Mouse (Mus musculus): ENCODE data around the gene Ezh2. TPM values are rescaled to one million over a fixed set of nuclear protein-coding genes. Genes with fewer than 3 reads are reported as not detected.
A peak's percentile ranks its signal among the peaks of the same experiment; 100 is the strongest.
"Not testable (repeated sequence)": the region's sequence is repeated elsewhere in the genome, so short reads cannot be mapped to it uniquely, and the experiment has no call there.

Ezh2 gene
- polyA plus RNA-seq, 1 experiment from 2014 or later = 56.8 TPM

GRCm38 (mm10) chr6:47608306-47608705 is 13.2 kb upstream of the Ezh2 start:
- not testable (repeated sequence) for H3K4me3 ChIP-seq (ENCODE audit: low read depth, low read length); H3K4me1 ChIP-seq (ENCODE audit: control insufficient read depth, insufficient read depth, low read length); H3K27ac ChIP-seq (ENCODE audit: low read depth, low read length); H3K27me3 ChIP-seq (ENCODE audit: control insufficient read depth, insufficient read depth, low read length); H3K9me3 ChIP-seq (ENCODE audit: control insufficient read depth, low read length); H3K4me2 ChIP-seq (ENCODE audit: low read depth, low read length); ATAC-seq (ENCODE audit: low read depth); H3K36me3 ChIP-seq (ENCODE audit: control insufficient read depth, insufficient read depth, low read length); H3K9ac ChIP-seq (replicated peaks; ENCODE audit: low read depth, low read length)
- whole genome bisulfite sequencing = 65% methylated on average over 5 of the region's 5 CpGs

DNA sequence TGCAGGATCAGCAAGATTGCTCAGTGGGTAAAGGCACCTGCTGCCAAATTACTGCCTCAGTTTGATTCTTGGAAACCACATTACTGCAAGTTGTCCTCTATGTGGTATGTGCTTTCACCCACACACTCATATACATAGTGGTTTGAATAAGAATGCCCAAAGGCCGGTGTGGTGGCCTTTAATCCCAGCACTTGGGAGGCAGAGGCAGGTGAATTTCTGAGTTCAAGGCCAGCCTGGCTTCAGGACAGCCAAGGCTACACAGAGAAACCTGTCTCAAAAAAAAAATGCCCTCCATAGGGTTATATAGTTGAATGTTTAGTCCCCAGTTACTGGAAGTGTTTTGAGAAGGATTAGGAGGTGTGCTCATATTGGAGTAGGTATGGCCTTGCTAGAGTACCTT is 6.8 kb upstream of the Ezh2 start:
- H3K4me2 ChIP-seq (ENCODE audit: low read depth, low read length) = no peak overlapping the region
- ATAC-seq (ENCODE audit: low read depth) = no peak
- no peaks in the 10 kb centered on the region for H3K27me3 ChIP-seq (ENCODE audit: control insufficient read depth, insufficient read depth, low read length)
- H3K9me3 ChIP-seq (ENCODE audit: control insufficient read depth, low read length) = no peaks in the 10 kb centered on the region
- H3K4me3 ChIP-seq (ENCODE audit: low read depth, low read length) = no peak overlapping the region
- H3K9ac ChIP-seq (replicated peaks; ENCODE audit: low read depth, low read length) = no peak overlapping the region
- no peak overlapping the region for H3K27ac ChIP-seq (ENCODE audit: low read depth, low read length)
- H3K4me1 ChIP-seq (ENCODE audit: control insufficient read depth, insufficient read depth, low read length) = no peaks in the 10 kb centered on the region
- WGBS = 89% methylated on average over 1 of the region's 1 CpGs
- H3K36me3 ChIP-seq (ENCODE audit: control insufficient read depth, insufficient read depth, low read length) = no peaks in the 10 kb centered on the region

GRCm38 (mm10) chr6:47595696-47596095 is 555 bp upstream of the Ezh2 start:
- peak overlapping the region; percentile 99 for H3K4me3 ChIP-seq (ENCODE audit: low read depth, low read length)
- ATAC-seq (ENCODE audit: low read depth) = no peak
- no peaks in the 10 kb centered on the region for H3K36me3 ChIP-seq (ENCODE audit: control insufficient read depth, insufficient read depth, low read length)
- WGBS = 5% methylated on average over 6 of the region's 6 CpGs
- H3K4me2 ChIP-seq (ENCODE audit: low read depth, low read length) = peak overlapping the region; percentile 78
- peak overlapping the region; percentile 99 for H3K27ac ChIP-seq (ENCODE audit: low read depth, low read length)
- H3K27me3 ChIP-seq (ENCODE audit: control insufficient read depth, insufficient read depth, low read length) = no peaks in the 10 kb centered on the region
- H3K9me3 ChIP-seq (ENCODE audit: control insufficient read depth, low read length) = no peaks in the 10 kb centered on the region
- H3K4me1 ChIP-seq (ENCODE audit: control insufficient read depth, insufficient read depth, low read length) = peaks cover 4% of the 10 kb centered on the region; the same call in 1 of the 2 replicates
- peak overlapping the region; percentile 96 for H3K9ac ChIP-seq (replicated peaks; ENCODE audit: low read depth, low read length)

GRCm38 (mm10) chr6:47594141-47594835 is 853 bp downstream of the Ezh2 start:
- peaks cover 4% of the 10 kb centered on the region; the same call in 1 of the 2 replicates for H3K4me1 ChIP-seq (ENCODE audit: control insufficient read depth, insufficient read depth, low read length)
- H3K9ac ChIP-seq (replicated peaks; ENCODE audit: low read depth, low read length) = peak overlapping the region; percentile 96
- WGBS = under 1% methylated on average over 71 of the region's 74 CpGs
- peak overlapping the region; percentile 51 for H3K4me2 ChIP-seq (ENCODE audit: low read depth, low read length)
- no peaks in the 10 kb centered on the region for H3K36me3 ChIP-seq (ENCODE audit: control insufficient read depth, insufficient read depth, low read length)
- no peaks in the 10 kb centered on the region for H3K27me3 ChIP-seq (ENCODE audit: control insufficient read depth, insufficient read depth, low read length)
- H3K9me3 ChIP-seq (ENCODE audit: control insufficient read depth, low read length) = no peaks in the 10 kb centered on the region
- peak overlapping the region; percentile 99 for H3K4me3 ChIP-seq (ENCODE audit: low read depth, low read length)
- ATAC-seq (ENCODE audit: low read depth) = peak; percentile 80
- H3K27ac ChIP-seq (ENCODE audit: low read depth, low read length) = peak overlapping the region; percentile 99

DNA sequence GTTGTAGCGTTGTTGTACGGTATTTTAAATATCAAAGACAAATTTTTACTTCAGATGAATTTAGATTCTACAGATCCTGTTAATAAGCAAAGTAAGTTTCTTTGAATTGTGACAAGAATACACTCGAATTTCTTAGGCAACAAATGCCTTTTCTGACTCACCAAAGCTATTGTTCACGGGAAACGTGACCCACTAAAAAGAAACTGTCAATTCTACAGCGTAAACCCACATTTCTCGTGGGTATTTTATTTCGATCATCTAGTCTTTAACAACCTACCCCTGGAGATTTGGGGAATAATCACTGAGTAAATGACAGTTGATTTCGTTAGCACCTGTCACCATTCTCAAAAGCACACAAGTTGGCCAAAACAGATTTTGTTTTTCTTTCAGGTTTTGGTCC is 1.6 kb downstream of the Ezh2 start:
- ATAC-seq (ENCODE audit: low read depth) = no peak
- H3K27ac ChIP-seq (ENCODE audit: low read depth, low read length) = peak overlapping the region; percentile 99
- peak overlapping the region; percentile 96 for H3K9ac ChIP-seq (replicated peaks; ENCODE audit: low read depth, low read length)
- H3K9me3 ChIP-seq (ENCODE audit: control insufficient read depth, low read length) = no peaks in the 10 kb centered on the region
- H3K4me1 ChIP-seq (ENCODE audit: control insufficient read depth, insufficient read depth, low read length) = peaks cover 4% of the 10 kb centered on the region; the same call in 1 of the 2 replicates
- H3K4me3 ChIP-seq (ENCODE audit: low read depth, low read length) = peak overlapping the region; percentile 99
- no peaks in the 10 kb centered on the region for H3K36me3 ChIP-seq (ENCODE audit: control insufficient read depth, insufficient read depth, low read length)
- 7% methylated on average over 9 of the region's 9 CpGs for WGBS
- H3K27me3 ChIP-seq (ENCODE audit: control insufficient read depth, insufficient read depth, low read length) = no peaks in the 10 kb centered on the region
- H3K4me2 ChIP-seq (ENCODE audit: low read depth, low read length) = peak overlapping the region; percentile 51

GRCm38 (mm10) chr6:47587332-47587731 is 7.8 kb downstream of the Ezh2 start:
- not testable (repeated sequence) for H3K4me1 ChIP-seq (ENCODE audit: control insufficient read depth, insufficient read depth, low read length); H3K27me3 ChIP-seq (ENCODE audit: control insufficient read depth, insufficient read depth, low read length); H3K36me3 ChIP-seq (ENCODE audit: control insufficient read depth, insufficient read depth, low read length); H3K27ac ChIP-seq (ENCODE audit: low read depth, low read length); ATAC-seq (ENCODE audit: low read depth); H3K9me3 ChIP-seq (ENCODE audit: control insufficient read depth, low read length); H3K4me2 ChIP-seq (ENCODE audit: low read depth, low read length); H3K4me3 ChIP-seq (ENCODE audit: low read depth, low read length); H3K9ac ChIP-seq (replicated peaks; ENCODE audit: low read depth, low read length)
- WGBS = 89% methylated on average over 2 of the region's 2 CpGs

- H3K27me3 ChIP-seq (ENCODE audit: control insufficient read depth, insufficient read depth, low read length) = no peaks in the 10 kb centered on the region
- H3K4me3 ChIP-seq (ENCODE audit: low read depth, low read length) = no peak overlapping the region
- no peaks in the 10 kb centered on the region for H3K4me1 ChIP-seq (ENCODE audit: control insufficient read depth, insufficient read depth, low read length)
- peaks cover 16% of the 10 kb centered on the region; the same call in 1 of the 2 replicates for H3K36me3 ChIP-seq (ENCODE audit: control insufficient read depth, insufficient read depth, low read length)
- H3K4me2 ChIP-seq (ENCODE audit: low read depth, low read length) = no peak overlapping the region
- ATAC-seq (ENCODE audit: low read depth) = no peak
- H3K9ac ChIP-seq (replicated peaks; ENCODE audit: low read depth, low read length) = no peak overlapping the region
- H3K27ac ChIP-seq (ENCODE audit: low read depth, low read length) = no peak overlapping the region
- 94% methylated on average over 2 of the region's 2 CpGs for WGBS
- H3K9me3 ChIP-seq (ENCODE audit: control insufficient read depth, low read length) = no peaks in the 10 kb centered on the region
These were observed 22.3 kb downstream of the Ezh2 start for GRCm38 (mm10) chr6:47572887-47573286.

DNA sequence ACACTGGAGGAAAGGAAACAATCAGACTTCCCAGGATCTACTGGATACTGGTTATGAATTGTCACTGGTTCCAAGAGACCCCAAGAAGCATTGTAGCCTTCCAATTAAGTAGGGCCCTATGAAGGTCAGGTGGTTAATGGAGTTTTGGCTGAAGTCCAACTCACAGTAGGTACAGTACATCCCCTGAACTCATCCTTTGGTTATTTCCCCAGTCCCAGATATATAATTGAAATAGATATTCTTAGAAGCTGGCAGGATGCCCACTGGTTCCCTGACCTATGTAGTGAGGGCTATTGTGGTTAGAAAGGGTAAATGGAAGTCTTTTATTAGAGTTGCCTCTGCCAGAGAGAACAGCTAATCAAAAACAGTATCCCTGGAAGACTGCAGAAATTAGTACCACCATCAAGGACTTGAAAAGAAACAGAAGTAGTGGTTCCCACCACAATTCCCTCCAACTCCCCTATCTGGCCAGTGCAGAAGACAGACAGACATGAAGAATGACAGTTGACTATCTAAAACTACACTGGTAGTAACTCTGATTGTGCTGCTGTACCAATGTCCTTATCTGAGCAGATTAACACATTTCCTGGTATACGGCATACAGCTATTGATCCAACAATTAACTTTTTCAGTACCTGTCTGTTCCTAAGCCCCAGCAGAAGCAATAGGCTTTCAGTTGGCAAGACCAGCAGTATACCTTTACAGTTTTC is 29.7 kb downstream of the Ezh2 start:
- no peak overlapping the region for H3K9ac ChIP-seq (replicated peaks; ENCODE audit: low read depth, low read length)
- no peak for ATAC-seq (ENCODE audit: low read depth)
- no peak overlapping the region for H3K4me3 ChIP-seq (ENCODE audit: low read depth, low read length)
- no peak overlapping the region for H3K27ac ChIP-seq (ENCODE audit: low read depth, low read length)
- H3K36me3 ChIP-seq (ENCODE audit: control insufficient read depth, insufficient read depth, low read length) = peaks cover 26% of the 10 kb centered on the region; the same call in 1 of the 2 replicates
- H3K9me3 ChIP-seq (ENCODE audit: control insufficient read depth, low read length) = no peaks in the 10 kb centered on the region
- WGBS = 91% methylated on average over 1 of the region's 1 CpGs
- no peaks in the 10 kb centered on the region for H3K4me1 ChIP-seq (ENCODE audit: control insufficient read depth, insufficient read depth, low read length)
- no peak overlapping the region for H3K4me2 ChIP-seq (ENCODE audit: low read depth, low read length)
- no peaks in the 10 kb centered on the region for H3K27me3 ChIP-seq (ENCODE audit: control insufficient read depth, insufficient read depth, low read length)

GRCm38 (mm10) chr6:47561426-47561825 is 33.7 kb downstream of the Ezh2 start:
- H3K4me1 ChIP-seq (ENCODE audit: control insufficient read depth, insufficient read depth, low read length) = no peaks in the 10 kb centered on the region
- H3K4me3 ChIP-seq (ENCODE audit: low read depth, low read length) = no peak overlapping the region
- H3K27ac ChIP-seq (ENCODE audit: low read depth, low read length) = no peak overlapping the region
- peaks cover 4% of the 10 kb centered on the region; the same call in 1 of the 2 replicates for H3K36me3 ChIP-seq (ENCODE audit: control insufficient read depth, insufficient read depth, low read length)
- H3K9ac ChIP-seq (replicated peaks; ENCODE audit: low read depth, low read length) = no peak overlapping the region
- H3K9me3 ChIP-seq (ENCODE audit: control insufficient read depth, low read length) = no peaks in the 10 kb centered on the region
- H3K4me2 ChIP-seq (ENCODE audit: low read depth, low read length) = no peak overlapping the region
- H3K27me3 ChIP-seq (ENCODE audit: control insufficient read depth, insufficient read depth, low read length) = no peaks in the 10 kb centered on the region
- 91% methylated on average over 5 of the region's 5 CpGs for WGBS
- ATAC-seq (ENCODE audit: low read depth) = no peak
